22 mouse cellular contexts compared by ENCODE assay signal in the genomic region with DNA sequence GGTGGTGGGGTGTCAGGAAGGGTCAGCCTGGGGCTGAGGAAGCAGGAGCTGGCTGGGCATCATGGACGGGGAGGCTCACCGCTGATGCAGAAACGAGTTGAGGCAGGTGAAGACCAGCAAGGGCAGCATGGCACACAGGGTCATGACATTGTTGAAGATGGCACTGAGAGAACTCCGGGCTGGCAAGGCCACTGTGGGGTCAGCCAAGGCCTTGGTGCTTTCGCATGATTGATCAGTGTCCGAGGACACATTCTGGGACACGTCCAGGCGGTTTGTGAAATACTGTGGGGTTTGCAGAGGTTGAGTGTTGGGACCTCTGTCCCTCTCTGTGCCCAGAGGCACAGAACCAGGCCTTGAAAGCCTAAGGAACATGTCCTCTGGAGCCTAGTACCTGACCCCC. TPM values are rescaled to one million over a fixed set of nuclear protein-coding genes. Genes with fewer than 3 reads are reported as not detected.
A peak's percentile ranks its signal among the peaks of the same experiment; 100 is the strongest.
DNase-seq lines count a peak whose midpoint lies in the region; ATAC-seq lines count a peak whose summit lies in the region.
"Had no signal": no experiment of that assay in that cellular context is flagged by ENCODE, and none has a peak within 500 bp of the region (broad histone marks: within the 10 kb centered on the region; RNA-seq: fewer than 3 reads in every experiment).

No protein-coding gene starts in this region.

- DNase-seq in heart, adult 11 months, result peak; percentile 87
- no peak for DNase-seq in heart, postnatal 4 days
- peak; percentile 35 for DNase-seq in ovary, postnatal 36 days (ENCODE audit: low spot score)
- DNase-seq in ovary, adult 18-20 months (ENCODE audit: low spot score), result no peak
- DNase-seq in spleen, adult 18-20 months, result no peak
- DNase-seq: embryo, embryonic 11 days; layer of hippocampus, adult 9-11 months; right cerebral cortex, postnatal 25 days; thymus, postnatal 25 days had no signal

- ATAC-seq in inflammation-experienced regulatory T-cells, adult 6 months, result no peak
- ATAC-seq: forebrain, embryonic 16.5 days; midbrain, embryonic 15.5 days had no signal

- H3K4me3 ChIP-seq in brown adipose tissue, adult 24 weeks (ENCODE audit: insufficient read depth, low read depth, low read length), result no peak overlapping the region
- H3K4me3 ChIP-seq: hindbrain, embryonic 15.5 days; limb, embryonic 15.5 days; lung, embryonic 15.5 days; midbrain, embryonic 15.5 days had no signal

- peaks cover 58% of the 10 kb centered on the region for H3K4me1 ChIP-seq in brown adipose tissue, adult 24 weeks (ENCODE audit: control insufficient read depth, insufficient read depth, insufficient read length, low read length)

- peak overlapping the region; percentile 84 for H3K27ac ChIP-seq in brown adipose tissue, adult 24 weeks (replicated peaks; ENCODE audit: low read depth, low read length)
- H3K27ac ChIP-seq: hindbrain, embryonic 15.5 days; limb, embryonic 15.5 days; lung, embryonic 15.5 days; midbrain, embryonic 15.5 days had no signal

RNA-seq across cellular contexts. Expression of gene Slc29a1, which starts 9.6 kb away (rescaled TPM):
- total RNA-seq in heart, postnatal 4 days (2021), result 10 to 100 TPM; 77.9 to 96.2 TPM
- polyA plus RNA-seq in brown adipose tissue, adult 24 weeks (2012; ENCODE audit: insufficient read depth, insufficient read length, missing spikeins), result 32.8 and 56.5 TPM in 2 replicates
- 100 to 1,000 TPM in 2 of 3 experiments, 10 to 100 TPM in 1; 72.2 to 131 (median 109) TPM for polyA plus RNA-seq in inflammation-experienced regulatory T-cells, adult 6 months (2017; shearing (Covaris generic))

RNA-seq across cellular contexts. Expression of gene Mymx, which starts 12.1 kb away (rescaled TPM):
- total RNA-seq in heart, postnatal 4 days (2021), result not detected
- polyA plus RNA-seq in brown adipose tissue, adult 24 weeks (2012; ENCODE audit: insufficient read depth, insufficient read length, missing spikeins), result not detected in 2 replicates
- polyA plus RNA-seq in inflammation-experienced regulatory T-cells, adult 6 months (2017; shearing (Covaris generic)), result not detected
- total RNA-seq: adrenal gland, adult 18-20 months; gastrocnemius, adult 8-10 months; heart, adult 8-10 months; left cerebral cortex, postnatal 10 days; megakaryocyte progenitor cell, adult 5-6 weeks had no signal
- polyA plus RNA-seq: forebrain, embryonic 16.5 days; heart, postnatal 0 days; hindbrain, embryonic 15.5 days; midbrain, embryonic 15.5 days had no signal

RNA-seq across cellular contexts. Expression of gene Hsp90ab1, which starts 16.8 kb away (rescaled TPM):
- total RNA-seq in heart, postnatal 4 days (2021), result 1,000 to 10,000 TPM; 1,093 to 1,133 TPM
- polyA plus RNA-seq in brown adipose tissue, adult 24 weeks (2012; ENCODE audit: insufficient read depth, insufficient read length, missing spikeins), result 869 and 998 TPM in 2 replicates
- 1,000 to 10,000 TPM in 1 of 3 experiments, 100 to 1,000 TPM in 2; 939 to 1,028 (median 983) TPM for polyA plus RNA-seq in inflammation-experienced regulatory T-cells, adult 6 months (2017; shearing (Covaris generic))

RNA-seq across cellular contexts. Expression of gene Slc35b2, which starts 26.2 kb away (rescaled TPM):
- total RNA-seq in heart, postnatal 4 days (2021), result 10 to 100 TPM; 37.3 to 39.2 TPM
- 17.0 and 36.4 TPM in 2 replicates for polyA plus RNA-seq in brown adipose tissue, adult 24 weeks (2012; ENCODE audit: insufficient read depth, insufficient read length, missing spikeins)
- polyA plus RNA-seq in inflammation-experienced regulatory T-cells, adult 6 months (2017; shearing (Covaris generic)), result 10 to 100 TPM; 30.2 to 38.1 (median 32.6) TPM

RNA-seq across cellular contexts. Expression of gene Nfkbie, which starts 34.3 kb away (rescaled TPM):
- total RNA-seq in heart, postnatal 4 days (2021), result 1 to 10 TPM; 1.5 to 1.9 TPM
- 1.4 and 1.6 TPM in 2 replicates for polyA plus RNA-seq in brown adipose tissue, adult 24 weeks (2012; ENCODE audit: insufficient read depth, insufficient read length, missing spikeins)
- polyA plus RNA-seq in inflammation-experienced regulatory T-cells, adult 6 months (2017; shearing (Covaris generic)), result 10 to 100 TPM; 35.1 to 44.1 (median 43.1) TPM

Comparison
In these comparisons a context has a peak if more than half of its experiments do, and no peak if none do; other contexts are left out.
1. DNase-seq: peak in heart, adult 11 months (single experiment) and ovary, postnatal 36 days (single experiment); none in heart, postnatal 4 days (single experiment), ovary, adult 18-20 months (single experiment) and spleen, adult 18-20 months (0 of 2).